8 mouse cellular contexts compared by ENCODE assay signal in genomic region chr11:101087682-101088055, GRCm38 (mm10). TPM values are rescaled to one million over a fixed set of nuclear protein-coding genes. Genes with fewer than 3 reads are reported as not detected.
A peak's percentile ranks its signal among the peaks of the same experiment; 100 is the strongest.
DNase-seq lines count a peak whose midpoint lies in the region; ATAC-seq lines count a peak whose summit lies in the region.

No protein-coding gene starts in this region.

- H3K4me3 ChIP-seq in heart, embryonic 16.5 days (ENCODE audit: low read length): peak overlapping the region; percentile 90
- H3K4me3 ChIP-seq in embryonic facial prominence, embryonic 15.5 days (replicated peaks): peak overlapping the region; percentile 72
- H3K4me3 ChIP-seq in kidney, embryonic 15.5 days (replicated peaks): peak overlapping the region; percentile 81
- H3K4me3 ChIP-seq in midbrain, embryonic 15.5 days: peak overlapping the region; percentile 73

- peaks cover 37% of the 10 kb centered on the region for H3K36me3 ChIP-seq in heart, embryonic 16.5 days (ENCODE audit: control insufficient read depth, insufficient read depth)
- peaks cover 55% of the 10 kb centered on the region for H3K36me3 ChIP-seq in embryonic facial prominence, embryonic 15.5 days
- H3K36me3 ChIP-seq in kidney, embryonic 15.5 days: peaks cover 54% of the 10 kb centered on the region
- peaks cover 30% of the 10 kb centered on the region for H3K36me3 ChIP-seq in midbrain, embryonic 15.5 days (replicated peaks)

- H3K27me3 ChIP-seq in heart, embryonic 16.5 days (ENCODE audit: control insufficient read depth, insufficient read depth, low read length): no peaks in the 10 kb centered on the region
- H3K27me3 ChIP-seq in embryonic facial prominence, embryonic 15.5 days: no peaks in the 10 kb centered on the region
- no peaks in the 10 kb centered on the region for H3K27me3 ChIP-seq in kidney, embryonic 15.5 days
- H3K27me3 ChIP-seq in midbrain, embryonic 15.5 days (replicated peaks): no peaks in the 10 kb centered on the region

- peak overlapping the region; percentile 83 for H3K9ac ChIP-seq in heart, embryonic 16.5 days (ENCODE audit: low read length)
- peak overlapping the region; percentile 80 for H3K9ac ChIP-seq in embryonic facial prominence, embryonic 15.5 days
- H3K9ac ChIP-seq in kidney, embryonic 15.5 days: peak overlapping the region; percentile 83
- H3K9ac ChIP-seq in midbrain, embryonic 15.5 days: peak overlapping the region; percentile 73

- WGBS in heart, embryonic 16.5 days: 5% methylated on average over 8 of the region's 8 CpGs
- 6% methylated on average over 8 of the region's 8 CpGs for WGBS in embryonic facial prominence, embryonic 15.5 days
- WGBS in kidney, embryonic 15.5 days: 9% methylated on average over 8 of the region's 8 CpGs
- 12% methylated on average over 8 of the region's 8 CpGs for WGBS in midbrain, embryonic 15.5 days

- no peak; the same call in none of the 2 replicates for ATAC-seq in heart, embryonic 16.5 days (replicated peaks; ENCODE audit: extremely low read depth, insufficient read depth, low FRiP score)
- ATAC-seq in embryonic facial prominence, embryonic 15.5 days (ENCODE audit: insufficient number of reproducible peaks, low FRiP score, low TSS enrichment, low read depth): no peak
- no peak; the same call in 1 of the 2 replicates for ATAC-seq in kidney, embryonic 15.5 days (replicated peaks; ENCODE audit: low FRiP score)
- no peak for ATAC-seq in midbrain, embryonic 15.5 days (replicated peaks)

- peaks cover 24% of the 10 kb centered on the region for H3K4me1 ChIP-seq in heart, embryonic 16.5 days (ENCODE audit: control insufficient read depth, insufficient read depth, low read length)
- H3K4me1 ChIP-seq in embryonic facial prominence, embryonic 15.5 days: peaks cover 39% of the 10 kb centered on the region
- H3K4me1 ChIP-seq in kidney, embryonic 15.5 days: peaks cover 45% of the 10 kb centered on the region
- H3K4me1 ChIP-seq in midbrain, embryonic 15.5 days: peaks cover 36% of the 10 kb centered on the region

- peak overlapping the region; percentile 88 for H3K27ac ChIP-seq in heart, embryonic 16.5 days (ENCODE audit: low read length)
- peak overlapping the region; percentile 87 for H3K27ac ChIP-seq in embryonic facial prominence, embryonic 15.5 days (replicated peaks)
- peak overlapping the region; percentile 90 for H3K27ac ChIP-seq in kidney, embryonic 15.5 days
- H3K27ac ChIP-seq in midbrain, embryonic 15.5 days: peak overlapping the region; percentile 85

- intact Hi-C loops in heart, postnatal 36 days (cut with DNase I): no loop called here

- peak overlapping the region; percentile 86 for H3K4me2 ChIP-seq in heart, embryonic 16.5 days (ENCODE audit: low read depth, low read length)
- H3K4me2 ChIP-seq in embryonic facial prominence, embryonic 15.5 days (replicated peaks): peak overlapping the region; percentile 92
- H3K4me2 ChIP-seq in kidney, embryonic 15.5 days: peak overlapping the region; percentile 91
- peak overlapping the region; percentile 80 for H3K4me2 ChIP-seq in midbrain, embryonic 15.5 days

- DNase-seq in heart, postnatal 36 days: no peak
- no peak for DNase-seq in right cerebral cortex, adult 2 months (ENCODE audit: low spot score in 2 of 2)
- DNase-seq in gastrocnemius, postnatal 10 days: no peak
- DNase-seq in gastrocnemius, adult 18-20 months (ENCODE audit: low spot score): no peak

- H3K9me3 ChIP-seq in heart, embryonic 16.5 days (replicated peaks; ENCODE audit: control insufficient read depth, low read length): no peaks in the 10 kb centered on the region
- H3K9me3 ChIP-seq in embryonic facial prominence, embryonic 15.5 days (replicated peaks): no peaks in the 10 kb centered on the region
- H3K9me3 ChIP-seq in kidney, embryonic 15.5 days (replicated peaks): no peaks in the 10 kb centered on the region
- H3K9me3 ChIP-seq in midbrain, embryonic 15.5 days: no peaks in the 10 kb centered on the region

RNA-seq across cellular contexts. Expression of gene Mlx, which starts 0.6 kb away (rescaled TPM):
- 38.6 and 41.7 TPM in 2 replicates for polyA plus RNA-seq in heart, embryonic 16.5 days (2015; fragmentation: Nextera tagmentation; extraction: Ambion mirVana)
- total RNA-seq in heart, postnatal 36 days (2021): 10 to 100 TPM; 18.8 to 23.1 TPM
- polyA plus RNA-seq in embryonic facial prominence, embryonic 15.5 days (2015; fragmentation: Nextera tagmentation; extraction: Ambion mirVana): 50.3 and 52.0 TPM in 2 replicates
- 44.9 and 46.9 TPM in 2 replicates for polyA plus RNA-seq in kidney, embryonic 15.5 days (2015; fragmentation: Nextera tagmentation; extraction: Ambion mirVana)
- polyA plus RNA-seq in midbrain, embryonic 15.5 days (2015; fragmentation: Nextera tagmentation; extraction: Ambion mirVana): 103 and 107 TPM in 2 replicates
- total RNA-seq in gastrocnemius, postnatal 10 days (2021): 10 to 100 TPM; 10.7 to 12.2 TPM
- total RNA-seq in gastrocnemius, adult 18-20 months (2021): 10 to 100 TPM; 12.3 to 14.4 TPM

RNA-seq across cellular contexts. Expression of gene Coasy, which starts 5.3 kb away (rescaled TPM):
- polyA plus RNA-seq in heart, embryonic 16.5 days (2015; fragmentation: Nextera tagmentation; extraction: Ambion mirVana): 29.9 and 30.0 TPM in 2 replicates
- total RNA-seq in heart, postnatal 36 days (2021): 10 to 100 TPM; 17.2 to 18.8 TPM
- polyA plus RNA-seq in embryonic facial prominence, embryonic 15.5 days (2015; fragmentation: Nextera tagmentation; extraction: Ambion mirVana): 43.2 and 44.9 TPM in 2 replicates
- 46.3 and 46.7 TPM in 2 replicates for polyA plus RNA-seq in kidney, embryonic 15.5 days (2015; fragmentation: Nextera tagmentation; extraction: Ambion mirVana)
- polyA plus RNA-seq in midbrain, embryonic 15.5 days (2015; fragmentation: Nextera tagmentation; extraction: Ambion mirVana): 43.3 and 47.1 TPM in 2 replicates
- total RNA-seq in gastrocnemius, postnatal 10 days (2021): 10 to 100 TPM; 10.7 to 11.7 TPM
- 1 to 10 TPM; 7.3 to 7.7 TPM for total RNA-seq in gastrocnemius, adult 18-20 months (2021)

RNA-seq across cellular contexts. Expression of gene Psmc3ip, which starts 7.6 kb away (rescaled TPM):
- 22.6 and 25.7 TPM in 2 replicates for polyA plus RNA-seq in heart, embryonic 16.5 days (2015; fragmentation: Nextera tagmentation; extraction: Ambion mirVana)
- total RNA-seq in heart, postnatal 36 days (2021): 1 to 10 TPM; 1.9 to 4.1 TPM
- 32.0 and 33.6 TPM in 2 replicates for polyA plus RNA-seq in embryonic facial prominence, embryonic 15.5 days (2015; fragmentation: Nextera tagmentation; extraction: Ambion mirVana)
- polyA plus RNA-seq in kidney, embryonic 15.5 days (2015; fragmentation: Nextera tagmentation; extraction: Ambion mirVana): 37.3 and 38.0 TPM in 2 replicates
- 18.3 and 20.3 TPM in 2 replicates for polyA plus RNA-seq in midbrain, embryonic 15.5 days (2015; fragmentation: Nextera tagmentation; extraction: Ambion mirVana)
- 1 to 10 TPM; 2.8 to 4.0 TPM for total RNA-seq in gastrocnemius, postnatal 10 days (2021)
- 1 to 10 TPM; 1.7 to 2.0 TPM for total RNA-seq in gastrocnemius, adult 18-20 months (2021)

RNA-seq across cellular contexts. Expression of gene Hsd17b1, which starts 9.5 kb away (rescaled TPM):
- 0.21 and 0.28 TPM in 2 replicates for polyA plus RNA-seq in heart, embryonic 16.5 days (2015; fragmentation: Nextera tagmentation; extraction: Ambion mirVana)
- total RNA-seq in heart, postnatal 36 days (2021): under 1 TPM; 0.46 to 0.58 TPM
- polyA plus RNA-seq in embryonic facial prominence, embryonic 15.5 days (2015; fragmentation: Nextera tagmentation; extraction: Ambion mirVana): 0.24 and 0.25 TPM in 2 replicates
- polyA plus RNA-seq in kidney, embryonic 15.5 days (2015; fragmentation: Nextera tagmentation; extraction: Ambion mirVana): 0.19 and 0.24 TPM in 2 replicates
- polyA plus RNA-seq in midbrain, embryonic 15.5 days (2015; fragmentation: Nextera tagmentation; extraction: Ambion mirVana): 0.37 and 0.63 TPM in 2 replicates
- under 1 TPM; 0.23 to 0.25 TPM for total RNA-seq in gastrocnemius, postnatal 10 days (2021)
- total RNA-seq in gastrocnemius, adult 18-20 months (2021): under 1 TPM; 0.16 to 0.33 TPM

RNA-seq across cellular contexts. Expression of gene Naglu, which starts 17.9 kb away (rescaled TPM):
- polyA plus RNA-seq in heart, embryonic 16.5 days (2015; fragmentation: Nextera tagmentation; extraction: Ambion mirVana): 11.5 and 13.1 TPM in 2 replicates
- 10 to 100 TPM in 1 of 2 experiments, 1 to 10 TPM in 1; 9.1 to 10.1 TPM for total RNA-seq in heart, postnatal 36 days (2021)
- polyA plus RNA-seq in embryonic facial prominence, embryonic 15.5 days (2015; fragmentation: Nextera tagmentation; extraction: Ambion mirVana): 15.1 and 16.6 TPM in 2 replicates
- 16.8 TPM in 2 replicates for polyA plus RNA-seq in kidney, embryonic 15.5 days (2015; fragmentation: Nextera tagmentation; extraction: Ambion mirVana)
- 13.7 and 15.5 TPM in 2 replicates for polyA plus RNA-seq in midbrain, embryonic 15.5 days (2015; fragmentation: Nextera tagmentation; extraction: Ambion mirVana)
- total RNA-seq in gastrocnemius, postnatal 10 days (2021): 10 to 100 TPM in 1 of 2 experiments, 1 to 10 TPM in 1; 9.2 to 11.6 TPM
- 1 to 10 TPM; 3.9 TPM for total RNA-seq in gastrocnemius, adult 18-20 months (2021)
